Mouse (Mus musculus): ENCODE data around the gene Dkk3. TPM values are rescaled to one million over a fixed set of nuclear protein-coding genes. Genes with fewer than 3 reads are reported as not detected.

The Dkk3 gene
- polyA plus RNA-seq, 1 experiment = 9.6 TPM

- Histone ChIP-seq H3K4me1 (ENCODE audit: control insufficient read depth, insufficient read depth, insufficient read length, low read length) (peaks cover 12% of the 10 kb centered on the region), H3K36me3 (ENCODE audit: control insufficient read depth, insufficient read depth, low read length) (no peaks in the 10 kb centered on the region), H3K4me3 (ENCODE audit: low read depth, low read length) (no peak overlapping the region), H3K27me3 (ENCODE audit: control insufficient read depth, insufficient read depth, low read length) (no peaks in the 10 kb centered on the region), H3K27ac (ENCODE audit: insufficient read depth, low read depth, low read length) (no peak overlapping the region)
- WGBS = 79% methylated on average over 4 of the region's 4 CpGs
- TF ChIP-seq CTCF (IDR thresholded peaks at IDR 0.05; ENCODE audit: extremely low read depth, insufficient read length, insufficient replicate concordance, low read depth, low read length) (no peak), POLR2A (IDR thresholded peaks at IDR 0.05; ENCODE audit: low read depth, low read length) (no peak)
Observed at GRCm38 (mm10) chr7:112200761-112201160, 41.9 kb upstream of the Dkk3 start.

- H3K4me1 ChIP-seq (ENCODE audit: control insufficient read depth, insufficient read depth, insufficient read length, low read length) = peaks cover 9% of the 10 kb centered on the region; the same call in 1 of the 2 replicates
- no peaks in the 10 kb centered on the region for H3K36me3 ChIP-seq (ENCODE audit: control insufficient read depth, insufficient read depth, low read length)
- TF ChIP-seq POLR2A (IDR thresholded peaks at IDR 0.05; ENCODE audit: low read depth, low read length) = no peak
- TF ChIP-seq CTCF (IDR thresholded peaks at IDR 0.05; ENCODE audit: extremely low read depth, insufficient read length, insufficient replicate concordance, low read depth, low read length) = no peak
- H3K4me3 ChIP-seq (ENCODE audit: low read depth, low read length) = no peak overlapping the region
- 80% methylated on average over 3 of the region's 3 CpGs for WGBS
- no peaks in the 10 kb centered on the region for H3K27me3 ChIP-seq (ENCODE audit: control insufficient read depth, insufficient read depth, low read length)
- H3K27ac ChIP-seq (ENCODE audit: insufficient read depth, low read depth, low read length) = no peak overlapping the region
Observed at GRCm38 (mm10) chr7:112199343-112199742, 40.5 kb upstream of the Dkk3 start.

- no peak overlapping the region for H3K4me3 ChIP-seq (ENCODE audit: low read depth, low read length)
- 85% methylated on average over 8 of the region's 8 CpGs for WGBS
- H3K4me1 ChIP-seq (ENCODE audit: control insufficient read depth, insufficient read depth, insufficient read length, low read length) = peaks cover 2% of the 10 kb centered on the region; the same call in 1 of the 2 replicates
- no peak for TF ChIP-seq POLR2A (IDR thresholded peaks at IDR 0.05; ENCODE audit: low read depth, low read length)
- no peak for TF ChIP-seq CTCF (IDR thresholded peaks at IDR 0.05; ENCODE audit: extremely low read depth, insufficient read length, insufficient replicate concordance, low read depth, low read length)
- no peak overlapping the region for H3K27ac ChIP-seq (ENCODE audit: insufficient read depth, low read depth, low read length)
- no peaks in the 10 kb centered on the region for H3K27me3 ChIP-seq (ENCODE audit: control insufficient read depth, insufficient read depth, low read length)
- no peaks in the 10 kb centered on the region for H3K36me3 ChIP-seq (ENCODE audit: control insufficient read depth, insufficient read depth, low read length)
Observed at GRCm38 (mm10) chr7:112197461-112197860, 38.6 kb upstream of the Dkk3 start.

GRCm38 (mm10) chr7:112194286-112194685 lies 35.4 kb upstream of the Dkk3 start:
- TF ChIP-seq CTCF (IDR thresholded peaks at IDR 0.05; ENCODE audit: extremely low read depth, insufficient read length, insufficient replicate concordance, low read depth, low read length) (no peak), POLR2A (IDR thresholded peaks at IDR 0.05; ENCODE audit: low read depth, low read length) (no peak)
- 61% methylated on average over 5 of the region's 5 CpGs for WGBS
- no peak overlapping the region for H3K27ac ChIP-seq (ENCODE audit: insufficient read depth, low read depth, low read length)
- no peaks in the 10 kb centered on the region for H3K36me3 ChIP-seq (ENCODE audit: control insufficient read depth, insufficient read depth, low read length)
- no peaks in the 10 kb centered on the region for H3K4me1 ChIP-seq (ENCODE audit: control insufficient read depth, insufficient read depth, insufficient read length, low read length)
- no peak overlapping the region for H3K4me3 ChIP-seq (ENCODE audit: low read depth, low read length)
- H3K27me3 ChIP-seq (ENCODE audit: control insufficient read depth, insufficient read depth, low read length) = no peaks in the 10 kb centered on the region

GRCm38 (mm10) chr7:112192778-112193177 lies 33.9 kb upstream of the Dkk3 start:
- Histone ChIP-seq H3K4me3 (ENCODE audit: low read depth, low read length) (no peak overlapping the region), H3K27ac (ENCODE audit: insufficient read depth, low read depth, low read length) (no peak overlapping the region), H3K36me3 (ENCODE audit: control insufficient read depth, insufficient read depth, low read length) (no peaks in the 10 kb centered on the region), H3K27me3 (ENCODE audit: control insufficient read depth, insufficient read depth, low read length) (no peaks in the 10 kb centered on the region), H3K4me1 (ENCODE audit: control insufficient read depth, insufficient read depth, insufficient read length, low read length) (peaks cover 12% of the 10 kb centered on the region)
- 83% methylated on average over 5 of the region's 5 CpGs for WGBS
- TF ChIP-seq CTCF (IDR thresholded peaks at IDR 0.05; ENCODE audit: extremely low read depth, insufficient read length, insufficient replicate concordance, low read depth, low read length) (no peak), POLR2A (IDR thresholded peaks at IDR 0.05; ENCODE audit: low read depth, low read length) (no peak)

- no peaks in the 10 kb centered on the region for H3K27me3 ChIP-seq (ENCODE audit: control insufficient read depth, insufficient read depth, low read length)
- no peak overlapping the region for H3K27ac ChIP-seq (ENCODE audit: insufficient read depth, low read depth, low read length)
- peaks cover 18% of the 10 kb centered on the region for H3K4me1 ChIP-seq (ENCODE audit: control insufficient read depth, insufficient read depth, insufficient read length, low read length)
- TF ChIP-seq POLR2A (IDR thresholded peaks at IDR 0.05; ENCODE audit: low read depth, low read length) (no peak), CTCF (IDR thresholded peaks at IDR 0.05; ENCODE audit: extremely low read depth, insufficient read length, insufficient replicate concordance, low read depth, low read length) (no peak)
- H3K4me3 ChIP-seq (ENCODE audit: low read depth, low read length) = no peak overlapping the region
- WGBS = 71% methylated on average over 4 of the region's 4 CpGs
- no peaks in the 10 kb centered on the region for H3K36me3 ChIP-seq (ENCODE audit: control insufficient read depth, insufficient read depth, low read length)
Observed at GRCm38 (mm10) chr7:112192237-112192636, 33.4 kb upstream of the Dkk3 start.

GRCm38 (mm10) chr7:112187536-112188459 lies 28.9 kb upstream of the Dkk3 start:
- TF ChIP-seq CTCF (IDR thresholded peaks at IDR 0.05; ENCODE audit: extremely low read depth, insufficient read length, insufficient replicate concordance, low read depth, low read length) = no peak
- H3K4me1 ChIP-seq (ENCODE audit: control insufficient read depth, insufficient read depth, insufficient read length, low read length) = peaks cover 20% of the 10 kb centered on the region
- WGBS = 21% methylated on average over 13 of the region's 13 CpGs
- no peaks in the 10 kb centered on the region for H3K36me3 ChIP-seq (ENCODE audit: control insufficient read depth, insufficient read depth, low read length)
- no peak overlapping the region for H3K4me3 ChIP-seq (ENCODE audit: low read depth, low read length)
- peak overlapping the region; percentile 82 for H3K27ac ChIP-seq (ENCODE audit: insufficient read depth, low read depth, low read length)
- H3K27me3 ChIP-seq (ENCODE audit: control insufficient read depth, insufficient read depth, low read length) = no peaks in the 10 kb centered on the region

Data from small intestine, adult 2 months (tissue).